10 mouse cellular contexts compared by ENCODE assay signal in the genomic region with DNA sequence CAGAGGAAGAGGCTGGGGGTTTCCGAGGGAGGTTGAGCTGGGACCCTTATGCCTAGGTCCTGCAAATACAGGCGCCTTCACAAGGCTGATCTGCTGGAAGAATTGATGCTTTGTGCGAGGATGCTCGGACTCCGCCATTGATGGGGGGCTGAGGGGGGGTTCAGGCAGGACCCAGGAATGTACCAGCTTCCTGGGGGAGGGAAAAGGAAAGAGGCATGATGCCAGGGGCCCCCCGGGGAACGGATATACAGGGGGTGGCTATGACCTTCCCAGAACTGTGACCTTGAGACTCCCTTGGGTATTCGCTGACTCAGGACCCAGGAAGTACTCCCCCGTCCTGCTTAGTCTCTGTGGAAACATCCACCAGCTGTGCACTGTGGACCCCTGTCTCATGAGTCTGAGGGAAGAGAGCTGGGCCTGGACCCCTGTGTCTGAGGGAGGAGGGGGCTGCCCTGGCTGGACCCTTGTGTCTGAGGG. TPM values are rescaled to one million over a fixed set of nuclear protein-coding genes. Genes with fewer than 3 reads are reported as not detected.
A peak's percentile ranks its signal among the peaks of the same experiment; 100 is the strongest.
DNase-seq lines count a peak whose midpoint lies in the region; ATAC-seq and TF ChIP-seq lines count a peak whose summit lies in the region.
"Had no signal": no experiment of that assay in that cellular context is flagged by ENCODE, and none has a peak within 500 bp of the region (broad histone marks: within the 10 kb centered on the region; RNA-seq: fewer than 3 reads in every experiment).

No protein-coding gene starts in this region.

- H3K9me3 ChIP-seq in liver, embryonic 13.5 days (replicated peaks): no peaks in the 10 kb centered on the region
- H3K9me3 ChIP-seq in liver, postnatal 0 days (ENCODE audit: low read length): no peaks in the 10 kb centered on the region
- no peaks in the 10 kb centered on the region for H3K9me3 ChIP-seq in midbrain, embryonic 12.5 days

- H3K4me2 ChIP-seq in liver, embryonic 13.5 days: no peak overlapping the region
- no peak overlapping the region for H3K4me2 ChIP-seq in liver, postnatal 0 days (ENCODE audit: low read depth, low read length)
- H3K4me2 ChIP-seq in midbrain, embryonic 12.5 days (replicated peaks): peak overlapping the region; percentile 49

- peaks cover 10% of the 10 kb centered on the region for H3K4me1 ChIP-seq in liver, embryonic 13.5 days (replicated peaks)
- peaks cover 10% of the 10 kb centered on the region for H3K4me1 ChIP-seq in liver, postnatal 0 days (ENCODE audit: insufficient read depth)
- peaks cover 53% of the 10 kb centered on the region for H3K4me1 ChIP-seq in midbrain, embryonic 12.5 days

- H3K4me3 ChIP-seq in liver, embryonic 13.5 days (replicated peaks): no peak overlapping the region
- no peak overlapping the region for H3K4me3 ChIP-seq in liver, postnatal 0 days (ENCODE audit: low read depth, low read length)
- H3K4me3 ChIP-seq in midbrain, embryonic 12.5 days: peak overlapping the region; percentile 20

- H3K36me3 ChIP-seq in liver, embryonic 13.5 days: no peaks in the 10 kb centered on the region
- H3K36me3 ChIP-seq in liver, postnatal 0 days (replicated peaks; ENCODE audit: insufficient read depth, low read length): no peaks in the 10 kb centered on the region
- peaks cover 17% of the 10 kb centered on the region for H3K36me3 ChIP-seq in midbrain, embryonic 12.5 days

- no peak for TF ChIP-seq EP300 in liver, postnatal 0 days (IDR thresholded peaks at IDR 0.05; ENCODE audit: low read depth)

- peak; percentile 49 for DNase-seq in cerebellum, adult 9-10 months
- DNase-seq in cerebellum, postnatal 36 days: no peak
- DNase-seq in liver, embryonic 13.5 days: no peak
- DNase-seq in liver, postnatal 0 days: no peak
- no peak for DNase-seq in thymus, postnatal 36 days
- no peak for DNase-seq in adrenal gland, adult (ENCODE audit: inconsistent age in 2 of 2, low spot score in 1 of 2)
- DNase-seq: gastrocnemius, postnatal 14 days had no signal

- no peak overlapping the region for H3K9ac ChIP-seq in liver, embryonic 13.5 days
- no peak overlapping the region for H3K9ac ChIP-seq in liver, postnatal 0 days (replicated peaks)
- H3K9ac ChIP-seq in midbrain, embryonic 12.5 days (replicated peaks): peak overlapping the region; percentile 55

- peaks cover 48% of the 10 kb centered on the region for H3K27me3 ChIP-seq in liver, embryonic 13.5 days
- peaks cover 31% of the 10 kb centered on the region for H3K27me3 ChIP-seq in liver, postnatal 0 days (ENCODE audit: insufficient read depth, low read length)
- no peaks in the 10 kb centered on the region for H3K27me3 ChIP-seq in midbrain, embryonic 12.5 days

- WGBS in liver, embryonic 13.5 days (ENCODE audit: insufficient replicate concordance): 44% methylated on average over 9 of the region's 9 CpGs
- WGBS in liver, postnatal 0 days (ENCODE audit: insufficient replicate concordance): 57% methylated on average over 9 of the region's 9 CpGs
- 45% methylated on average over 9 of the region's 9 CpGs for WGBS in midbrain, embryonic 12.5 days

- H3K27ac ChIP-seq in liver, embryonic 13.5 days: no peak overlapping the region
- no peak overlapping the region for H3K27ac ChIP-seq in liver, postnatal 0 days (ENCODE audit: low read depth)
- H3K27ac ChIP-seq in midbrain, embryonic 12.5 days (replicated peaks): peak overlapping the region; percentile 77
- H3K27ac ChIP-seq: macrophage had no signal

- TF ChIP-seq CTCF in liver, postnatal 0 days (IDR thresholded peaks at IDR 0.05; ENCODE audit: low read depth): no peak

- ATAC-seq in liver, embryonic 13.5 days (ENCODE audit: low read depth): 0 out of 2 replicates have a peak, but pooled peaks have one; percentile 26
- no peak for ATAC-seq in liver, postnatal 0 days
- peak; percentile 71 for ATAC-seq in midbrain, embryonic 12.5 days (ENCODE audit: low FRiP score, low read depth)
- no peak for ATAC-seq in frontal cortex, adult (ENCODE audit: low TSS enrichment)

RNA-seq across cellular contexts. Expression of gene Cadm4, which starts 4.9 kb away (rescaled TPM):
- polyA plus RNA-seq in liver, embryonic 13.5 days (2015; fragmentation: Nextera tagmentation; extraction: Ambion mirVana): 0.20 and 0.22 TPM in 2 replicates
- 0.17 and 0.46 TPM in 2 replicates for polyA plus RNA-seq in liver, postnatal 0 days (2015; fragmentation: Nextera tagmentation; extraction: Ambion mirVana)
- polyA plus RNA-seq in midbrain, embryonic 12.5 days (2016; fragmentation: Nextera tagmentation; extraction: Ambion mirVana): 38.8 and 43.6 TPM in 2 replicates
- polyA plus RNA-seq: macrophage had no signal

RNA-seq across cellular contexts. Expression of gene Zfp428, which starts 20.1 kb away (rescaled TPM):
- 7.0 and 8.3 TPM in 2 replicates for polyA plus RNA-seq in liver, embryonic 13.5 days (2015; fragmentation: Nextera tagmentation; extraction: Ambion mirVana)
- 3.3 and 4.1 TPM in 2 replicates for polyA plus RNA-seq in liver, postnatal 0 days (2015; fragmentation: Nextera tagmentation; extraction: Ambion mirVana)
- polyA plus RNA-seq in midbrain, embryonic 12.5 days (2016; fragmentation: Nextera tagmentation; extraction: Ambion mirVana): 163 and 178 TPM in 2 replicates

RNA-seq across cellular contexts. Expression of gene Plaur, which starts 24.4 kb away (rescaled TPM):
- 1.9 and 2.3 TPM in 2 replicates for polyA plus RNA-seq in liver, embryonic 13.5 days (2015; fragmentation: Nextera tagmentation; extraction: Ambion mirVana)
- 9.3 and 10.8 TPM in 2 replicates for polyA plus RNA-seq in liver, postnatal 0 days (2015; fragmentation: Nextera tagmentation; extraction: Ambion mirVana)
- 0.60 and 1.2 TPM in 2 replicates for polyA plus RNA-seq in midbrain, embryonic 12.5 days (2016; fragmentation: Nextera tagmentation; extraction: Ambion mirVana)

RNA-seq across cellular contexts. Expression of gene AC161166.1, which starts 25.6 kb away (rescaled TPM):
- polyA plus RNA-seq in liver, embryonic 13.5 days (2015; fragmentation: Nextera tagmentation; extraction: Ambion mirVana): not detected in 2 replicates
- not detected in 2 replicates for polyA plus RNA-seq in liver, postnatal 0 days (2015; fragmentation: Nextera tagmentation; extraction: Ambion mirVana)
- polyA plus RNA-seq in midbrain, embryonic 12.5 days (2016; fragmentation: Nextera tagmentation; extraction: Ambion mirVana): 2.1 and 2.3 TPM in 2 replicates
- polyA plus RNA-seq: macrophage had no signal

RNA-seq across cellular contexts. Expression of gene Irgc1, which starts 34.6 kb away (rescaled TPM):
- not detected in 2 replicates for polyA plus RNA-seq in liver, embryonic 13.5 days (2015; fragmentation: Nextera tagmentation; extraction: Ambion mirVana)
- polyA plus RNA-seq in liver, postnatal 0 days (2015; fragmentation: Nextera tagmentation; extraction: Ambion mirVana): 0.18 and 0.28 TPM in 2 replicates
- polyA plus RNA-seq in midbrain, embryonic 12.5 days (2016; fragmentation: Nextera tagmentation; extraction: Ambion mirVana): not detected in 2 replicates
- polyA plus RNA-seq: macrophage had no signal

Comparison
In these comparisons a context has a peak if more than half of its experiments do, and no peak if none do; other contexts are left out.
1. ATAC-seq: peak in liver, embryonic 13.5 days (single experiment) and midbrain, embryonic 12.5 days (single experiment); none in liver, postnatal 0 days (single experiment) and frontal cortex, adult (single experiment).
2. RNA of gene Cadm4, which starts 4.9 kb away (polyA plus RNA-seq): 38.8 to 43.6 TPM in midbrain, embryonic 12.5 days; 0.17 to 0.46 TPM in liver, postnatal 0 days and 0.20 to 0.22 TPM in liver, embryonic 13.5 days; every median in the first group is over 10 times any median in the second.
3. RNA of gene Zfp428, which starts 20.1 kb away (polyA plus RNA-seq): 163 to 178 TPM in midbrain, embryonic 12.5 days; 7.0 to 8.3 TPM in liver, embryonic 13.5 days and 3.3 to 4.1 TPM in liver, postnatal 0 days; every median in the first group is over 10 times any median in the second.